Mouse (Mus musculus) stomach, embryonic 16.5 days (tissue): ENCODE measurements around the gene Zfp28. TPM values are rescaled to one million over a fixed set of nuclear protein-coding genes. Genes with fewer than 3 reads are reported as not detected.
"Not testable (repeated sequence)": the region's sequence is repeated elsewhere in the genome, so short reads cannot be mapped to it uniquely, and the experiment has no call there.

ENCODE experiments used
- ATAC-seq: fragments of 200-750 bp; cut with Nextera tagmentation; 2 replicates; pipeline ENCODE4 v1.8.0; 2017; ENCODE audit warnings: moderate number of reproducible peaks, moderate TSS enrichment; ENCODE audit not compliant: insufficient read depth, low FRiP score
- H3K27ac ChIP-seq: fragments of 300-500 bp; sonication (generic); 2 replicates; pipeline ENCODE4 v1.5.1; 2014; ENCODE audit warnings: low read length
- H3K27me3 ChIP-seq: fragments of 300-500 bp; sonication (generic); 2 replicates; pipeline ENCODE4 v1.6.1; 2014; ENCODE audit warnings: low read length, control low read depth, mixed read lengths; ENCODE audit not compliant: control insufficient read depth, insufficient read depth
- H3K36me3 ChIP-seq: fragments of 300-500 bp; sonication (generic); 2 replicates; pipeline ENCODE4 v1.6.1; 2014; ENCODE audit warnings: low read length; ENCODE audit not compliant: control insufficient read depth, insufficient read depth
- H3K4me1 ChIP-seq: fragments of 300-500 bp; sonication (generic); 2 replicates; pipeline ENCODE4 v1.6.1; 2014; ENCODE audit warnings: low read length, control low read depth, mixed read lengths; ENCODE audit not compliant: control insufficient read depth, insufficient read depth
- H3K4me2 ChIP-seq: fragments of 300-500 bp; sonication (generic); 2 replicates; pipeline ENCODE4 v1.6.1; 2014; ENCODE audit warnings: low read depth, low read length, mixed read lengths
- H3K4me3 ChIP-seq: fragments of 300-500 bp; sonication (generic); replicated peaks from 2 replicates; pipeline ENCODE4 v1.5.1; 2014; ENCODE audit warnings: mild to moderate bottlenecking, low read length
- H3K9ac ChIP-seq: fragments of 300-500 bp; sonication (generic); 2 replicates; pipeline ENCODE4 v1.6.1; 2014; ENCODE audit warnings: low read length
- H3K9me3 ChIP-seq: fragments of 300-500 bp; sonication (generic); replicated peaks from 2 replicates; pipeline ENCODE4 v1.6.1; 2016; ENCODE audit warnings: low read length, control low read depth; ENCODE audit not compliant: control insufficient read depth
- WGBS: fragments of 180-500 bp; shearing (Covaris S2); extraction: QIAGEN DNeasy Blood & Tissue Kit; methylation state at CpG from one replicate; pipeline ENCODE4 v1.1.7; 2014; 5-methylcytosine and 5-hydroxymethylcytosine counted together
- polyA plus RNA-seq: library from polyadenylated mRNA; unstranded; fragments of >200 nt; fragmentation: Nextera tagmentation; extraction: Ambion mirVana; gene quantifications from 2 replicates; pipeline ENCODE4 v1.2.1, GENCODE M21; 2015

Gene Zfp28
- polyA plus RNA-seq, 1 experiment from 2014 or later: 6.4 TPM

- WGBS: under 1% methylated on average over 37 of the region's 38 CpGs
- ATAC-seq: peak; percentile 95
- H3K27ac ChIP-seq: peak overlapping the region; percentile 93
- peaks cover 10% of the 10 kb centered on the region for H3K4me1 ChIP-seq
- peak overlapping the region; percentile 68 for H3K4me3 ChIP-seq
- H3K4me2 ChIP-seq: peak overlapping the region; percentile 71
- no peaks in the 10 kb centered on the region for H3K27me3 ChIP-seq
- H3K36me3 ChIP-seq: no peaks in the 10 kb centered on the region
- peak overlapping the region; percentile 73 for H3K9ac ChIP-seq
- no peaks in the 10 kb centered on the region for H3K9me3 ChIP-seq
These were observed 20.6 kb upstream of the Zfp28 start for GRCm38 (mm10) chr7:6362268-6363046.

DNA sequence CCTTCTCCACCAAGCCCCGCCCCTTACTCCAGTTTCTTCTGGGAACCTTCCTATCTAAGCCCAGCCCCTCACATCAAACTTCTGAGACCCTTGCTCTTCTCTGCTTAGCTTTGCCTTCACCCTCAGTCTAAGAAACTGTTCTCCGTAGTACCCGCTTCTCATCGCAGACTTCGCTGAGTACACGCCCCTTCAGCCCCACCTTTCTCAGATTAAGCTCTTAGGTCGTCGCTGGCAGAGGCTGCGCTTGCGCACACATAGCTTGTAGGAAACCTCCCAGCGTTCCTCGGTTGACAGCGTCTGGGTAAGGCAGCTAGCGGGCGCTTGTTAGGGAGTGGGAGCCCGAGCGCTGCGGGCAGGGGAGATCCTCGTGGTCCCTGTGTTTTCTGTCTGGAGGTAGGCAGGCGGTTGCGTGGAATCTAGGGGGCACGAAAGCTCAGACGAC, 20.0 kb upstream of the Zfp28 start, which contains the start of gene Zfp78:
Gene Zfp78 (plus strand): TSS at position 234 of the 442 bp plus-strand sequence.
- H3K27ac ChIP-seq: peak within 1 kb of the TSS; percentile 93
- H3K27me3 ChIP-seq: no peaks in the 10 kb centered on the region
- H3K9ac ChIP-seq: peak within 1 kb of the TSS; percentile 78
- peak; percentile 81 for ATAC-seq
- peak within 1 kb of the TSS; percentile 68 for H3K4me3 ChIP-seq
- no peaks in the 10 kb centered on the region for H3K36me3 ChIP-seq
- H3K4me1 ChIP-seq: peaks cover 10% of the 10 kb centered on the region
- H3K9me3 ChIP-seq: no peaks in the 10 kb centered on the region
- under 1% methylated on average over 23 of the region's 23 CpGs for WGBS
- peak within 1 kb of the TSS; percentile 71 for H3K4me2 ChIP-seq

DNA sequence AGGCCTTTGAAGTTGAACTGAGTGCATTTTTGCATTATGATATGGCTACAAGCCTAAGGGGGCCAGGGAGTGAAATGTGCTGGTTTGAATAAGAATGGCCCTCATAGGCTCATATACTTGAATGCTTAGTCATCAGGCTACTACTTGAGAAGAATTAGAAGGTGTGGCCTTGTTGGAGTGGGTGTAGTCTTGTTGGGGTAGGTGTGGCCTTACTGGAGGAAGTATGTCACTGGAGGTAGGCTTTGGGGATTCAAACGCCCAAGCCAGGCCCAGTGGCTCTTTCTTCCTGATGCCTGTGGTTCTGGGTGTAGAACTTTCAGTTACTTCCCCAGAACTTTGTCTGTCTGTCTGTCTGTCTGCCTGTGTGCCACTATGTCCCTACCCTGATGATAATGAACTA, 18.3 kb upstream of the Zfp28 start:
- ATAC-seq: no peak
- Histone ChIP-seq H3K4me3 (no peak overlapping the region), H3K9ac (no peak overlapping the region), H3K4me2 (no peak overlapping the region), H3K4me1 (peaks cover 10% of the 10 kb centered on the region), H3K27ac (no peak overlapping the region), H3K27me3 (no peaks in the 10 kb centered on the region), H3K36me3 (no peaks in the 10 kb centered on the region), H3K9me3 (no peaks in the 10 kb centered on the region)
- WGBS: 60% methylated on average over 1 of the region's 1 CpGs

DNA sequence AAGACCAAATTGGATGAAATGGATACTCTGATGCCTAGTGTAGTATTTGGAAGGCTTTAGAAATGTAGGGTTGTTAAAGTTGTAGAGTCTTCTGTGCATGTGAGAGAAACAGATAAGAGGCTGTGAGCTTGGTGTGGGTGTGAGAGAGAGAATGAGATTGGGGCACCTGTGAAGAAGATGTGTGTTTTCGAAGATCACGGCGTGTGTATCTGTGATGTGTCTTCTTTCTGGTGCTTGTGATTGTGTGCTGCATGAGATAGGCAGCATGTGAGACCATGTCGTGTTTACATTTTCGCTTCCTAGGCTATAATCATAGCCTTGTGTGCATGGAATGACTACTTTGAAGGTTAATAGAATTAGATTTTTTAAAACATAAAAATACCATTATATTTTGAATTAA, 15.9 kb upstream of the Zfp28 start:
- no peaks in the 10 kb centered on the region for H3K9me3 ChIP-seq
- ATAC-seq: no peak
- no peak overlapping the region for H3K9ac ChIP-seq
- no peak overlapping the region for H3K4me2 ChIP-seq
- WGBS: 86% methylated on average over 5 of the region's 5 CpGs
- H3K27me3 ChIP-seq: no peaks in the 10 kb centered on the region
- peaks cover 7% of the 10 kb centered on the region; the same call in 1 of the 2 replicates for H3K4me1 ChIP-seq
- no peak overlapping the region for H3K4me3 ChIP-seq
- no peak overlapping the region for H3K27ac ChIP-seq
- H3K36me3 ChIP-seq: no peaks in the 10 kb centered on the region

- H3K4me3 ChIP-seq, H3K36me3 ChIP-seq, H3K9ac ChIP-seq, H3K27me3 ChIP-seq, H3K4me1 ChIP-seq, H3K27ac ChIP-seq, H3K9me3 ChIP-seq, H3K4me2 ChIP-seq, ATAC-seq: not testable (repeated sequence)
- 81% methylated on average over 5 of the region's 5 CpGs for WGBS
These were observed 14.9 kb upstream of the Zfp28 start for GRCm38 (mm10) chr7:6368146-6368545.

DNA sequence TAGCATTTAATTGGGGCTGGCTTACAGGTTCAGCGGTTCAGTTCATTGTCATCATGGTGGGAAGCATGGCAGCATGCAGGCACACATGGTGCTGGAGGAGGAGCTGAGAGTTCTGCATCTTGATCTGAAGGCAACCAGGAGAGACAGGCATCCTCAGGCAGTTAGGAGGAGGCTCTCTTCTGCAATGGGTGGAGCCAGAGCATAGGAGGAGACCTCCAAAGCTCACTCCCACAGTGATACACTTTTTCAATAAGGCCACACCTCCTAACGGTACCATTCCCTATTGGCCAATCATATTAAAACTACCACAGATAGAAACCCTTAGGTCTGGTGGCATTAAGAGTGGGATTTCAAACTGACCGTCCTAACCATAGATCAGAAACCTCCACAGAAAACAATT, 13.6 kb upstream of the Zfp28 start:
- Histone ChIP-seq H3K36me3 (no peaks in the 10 kb centered on the region), H3K9me3 (no peaks in the 10 kb centered on the region), H3K27me3 (no peaks in the 10 kb centered on the region), H3K4me1 (no peaks in the 10 kb centered on the region), H3K9ac (no peak overlapping the region), H3K4me3 (no peak overlapping the region), H3K27ac (no peak overlapping the region), H3K4me2 (no peak overlapping the region)
- WGBS: 80% methylated on average over 3 of the region's 3 CpGs
- ATAC-seq: no peak

DNA sequence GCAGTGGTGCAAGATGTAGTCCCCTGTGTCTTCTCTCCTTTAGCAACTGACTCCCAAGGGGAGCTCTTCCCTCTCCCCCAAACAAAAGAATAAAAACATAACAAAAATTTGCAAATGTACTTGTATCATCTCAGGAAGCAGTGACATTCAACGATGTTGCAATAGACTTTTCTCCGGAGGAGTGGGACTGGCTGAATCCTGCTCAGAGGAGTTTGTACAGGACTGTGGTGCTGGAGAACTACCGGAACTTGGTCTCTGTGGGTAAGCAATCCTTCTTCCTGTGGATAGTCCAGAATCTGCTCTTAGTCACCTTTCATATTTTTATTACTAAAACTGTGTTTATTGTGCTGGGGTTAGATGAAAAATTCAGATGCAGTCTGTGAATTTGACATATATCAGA, 10.1 kb upstream of the Zfp28 start:
- no peak overlapping the region for H3K4me2 ChIP-seq
- no peak overlapping the region for H3K27ac ChIP-seq
- H3K9me3 ChIP-seq: no peaks in the 10 kb centered on the region
- H3K36me3 ChIP-seq: 0 out of 2 replicates have a peak, but pooled peaks cover 4% of the 10 kb centered on the region
- 90% methylated on average over 3 of the region's 3 CpGs for WGBS
- H3K27me3 ChIP-seq: no peaks in the 10 kb centered on the region
- ATAC-seq: no peak
- H3K9ac ChIP-seq: no peak overlapping the region
- H3K4me1 ChIP-seq: no peaks in the 10 kb centered on the region
- no peak overlapping the region for H3K4me3 ChIP-seq

- H3K4me2 ChIP-seq: no peak overlapping the region
- ATAC-seq: no peak
- WGBS: 85% methylated on average over 8 of the region's 8 CpGs
- no peak overlapping the region for H3K27ac ChIP-seq
- H3K4me1 ChIP-seq: peaks cover 8% of the 10 kb centered on the region
- no peak overlapping the region for H3K9ac ChIP-seq
- H3K9me3 ChIP-seq: no peaks in the 10 kb centered on the region
- no peaks in the 10 kb centered on the region for H3K27me3 ChIP-seq
- H3K36me3 ChIP-seq: 0 out of 2 replicates have a peak, but pooled peaks cover 4% of the 10 kb centered on the region
- H3K4me3 ChIP-seq: no peak overlapping the region
These were observed 4.7 kb upstream of the Zfp28 start for GRCm38 (mm10) chr7:6378441-6378840.

DNA sequence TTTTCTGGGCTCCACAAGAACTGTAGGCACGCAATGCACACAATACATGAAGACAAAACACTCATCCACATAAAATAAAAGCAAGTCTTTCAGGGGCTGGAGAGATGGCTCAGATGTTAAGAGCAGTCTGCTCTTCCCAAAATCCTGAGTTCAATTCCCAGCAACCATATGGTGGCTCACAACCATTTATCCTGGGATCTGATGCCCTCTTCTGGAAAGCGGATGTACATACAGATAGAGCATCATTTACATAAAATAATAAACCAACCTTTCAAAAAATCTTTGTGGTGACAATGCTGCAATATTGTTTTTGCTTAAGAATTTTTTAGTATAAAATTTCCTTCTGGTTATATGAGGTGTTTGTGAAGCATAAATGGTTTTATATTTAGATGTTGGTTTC, 1.7 kb upstream of the Zfp28 start:
- ATAC-seq: no peak
- no peak overlapping the region for H3K4me2 ChIP-seq
- no peaks in the 10 kb centered on the region for H3K27me3 ChIP-seq
- no peak overlapping the region for H3K27ac ChIP-seq
- 72% methylated on average over 2 of the region's 2 CpGs for WGBS
- peaks cover 12% of the 10 kb centered on the region for H3K4me1 ChIP-seq
- no peaks in the 10 kb centered on the region for H3K36me3 ChIP-seq
- no peaks in the 10 kb centered on the region for H3K9me3 ChIP-seq
- no peak overlapping the region for H3K9ac ChIP-seq
- no peak overlapping the region for H3K4me3 ChIP-seq
